Mouse (Mus musculus) intestine, embryonic 16.5 days (tissue): ENCODE measurements around the gene Cavin2. TPM values are rescaled to one million over a fixed set of nuclear protein-coding genes. Genes with fewer than 3 reads are reported as not detected.
A peak's percentile ranks its signal among the peaks of the same experiment; 100 is the strongest.

Source experiments
- ATAC-seq: fragments of 200-750 bp; cut with Nextera tagmentation; 2 replicates; pipeline ENCODE4 v1.8.0; 2017; ENCODE audit warnings: moderate TSS enrichment, moderate library complexity
- H3K27ac ChIP-seq: fragments of 300-500 bp; sonication (generic); 2 replicates; pipeline ENCODE4 v1.5.1; 2014; ENCODE audit warnings: mild to moderate bottlenecking, low read length
- H3K27me3 ChIP-seq: fragments of 300-500 bp; sonication (generic); replicated peaks from 2 replicates; pipeline ENCODE4 v1.6.1; 2014; ENCODE audit warnings: low read length, control low read depth, mixed read lengths; ENCODE audit not compliant: control insufficient read depth, insufficient read depth
- H3K36me3 ChIP-seq: fragments of 300-500 bp; sonication (generic); 2 replicates; pipeline ENCODE4 v1.6.1; 2014; ENCODE audit warnings: low read length, control low read depth; ENCODE audit not compliant: control insufficient read depth, insufficient read depth
- H3K4me1 ChIP-seq: fragments of 300-500 bp; sonication (generic); 2 replicates; pipeline ENCODE4 v1.6.1; 2014; ENCODE audit warnings: low read length, control low read depth, mixed read lengths; ENCODE audit not compliant: control insufficient read depth, insufficient read depth
- H3K4me2 ChIP-seq: fragments of 300-500 bp; sonication (generic); 2 replicates; pipeline ENCODE4 v1.6.1; 2014; ENCODE audit warnings: low read depth, low read length, control low read depth
- H3K4me3 ChIP-seq: fragments of 300-500 bp; sonication (generic); 2 replicates; pipeline ENCODE4 v1.5.1; 2014; ENCODE audit warnings: mild to moderate bottlenecking, low read length
- H3K9ac ChIP-seq: fragments of 300-500 bp; sonication (generic); 2 replicates; pipeline ENCODE4 v1.6.1; 2014; ENCODE audit warnings: low read depth, low read length
- H3K9me3 ChIP-seq: fragments of 300-500 bp; sonication (generic); 2 replicates; pipeline ENCODE4 v1.6.1; 2016; ENCODE audit warnings: low read length, control low read depth; ENCODE audit not compliant: control insufficient read depth
- WGBS: fragments of 180-500 bp; shearing (Covaris S2); extraction: QIAGEN DNeasy Blood & Tissue Kit; methylation state at CpG from one replicate; pipeline ENCODE4 v1.1.7; 2014; 5-methylcytosine and 5-hydroxymethylcytosine counted together
- polyA plus RNA-seq: library from polyadenylated mRNA; unstranded; fragments of >200 nt; fragmentation: Nextera tagmentation; extraction: Ambion mirVana; gene quantifications from 2 replicates; pipeline ENCODE4 v1.2.1, GENCODE M21; 2015

Gene Cavin2
- 72.7 and 76.3 TPM in 2 replicates for polyA plus RNA-seq

GRCm38 (mm10) chr1:51288755-51289619 is at the start of gene Cavin2:
Gene Cavin2, plus strand, starts transcription at chr1:51289126.
- Histone ChIP-seq H3K4me2 (peak within 1 kb of the TSS; percentile 55), H3K27me3 (no peaks in the 10 kb centered on the region), H3K4me3 (peak within 1 kb of the TSS; percentile 43), H3K4me1 (peaks cover 10% of the 10 kb centered on the region), H3K36me3 (no peaks in the 10 kb centered on the region), H3K9ac (peak within 1 kb of the TSS; percentile 69), H3K9me3 (no peaks in the 10 kb centered on the region), H3K27ac (peak within 1 kb of the TSS; percentile 93)
- ATAC-seq: peak; percentile 92
- WGBS: 26% methylated on average over 17 of the region's 17 CpGs

DNA sequence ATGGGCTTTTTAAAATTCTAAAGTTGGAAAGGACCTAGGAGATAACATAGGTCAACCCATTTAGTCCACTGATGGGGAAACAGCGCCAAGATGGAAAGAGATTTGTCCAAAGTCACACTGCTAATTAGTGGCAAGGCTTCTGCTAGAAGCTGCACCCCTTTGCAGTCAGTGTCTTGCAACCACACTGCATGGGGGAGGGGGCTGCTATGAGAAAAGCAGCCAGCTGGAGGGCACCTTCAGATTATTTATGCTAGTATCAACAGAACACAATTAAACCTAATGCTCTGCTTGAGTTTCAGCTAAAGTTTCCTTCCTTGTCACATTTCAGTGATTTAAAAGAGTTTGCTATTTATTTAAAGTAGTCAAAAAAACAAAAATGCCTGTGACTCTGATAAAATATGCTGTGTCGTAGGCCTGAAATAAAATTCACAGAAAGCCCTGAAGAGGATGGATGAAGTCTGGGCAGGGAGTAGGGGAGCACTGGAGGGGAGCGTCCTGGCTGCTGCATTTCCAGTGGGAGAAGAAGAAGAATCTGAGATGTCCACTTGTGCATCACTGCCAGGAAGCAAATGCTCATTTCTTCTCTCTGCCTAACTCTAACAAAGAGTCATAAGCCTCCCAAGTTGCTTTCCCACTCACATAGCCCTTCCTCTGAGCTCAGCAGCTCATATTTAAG is 47.5 kb upstream of the Cavin2 start:
- no peaks in the 10 kb centered on the region for H3K4me1 ChIP-seq
- H3K36me3 ChIP-seq: no peaks in the 10 kb centered on the region
- no peak overlapping the region for H3K4me3 ChIP-seq
- H3K9me3 ChIP-seq: no peaks in the 10 kb centered on the region
- ATAC-seq: no peak
- no peak overlapping the region for H3K9ac ChIP-seq
- no peak overlapping the region for H3K4me2 ChIP-seq
- WGBS: 68% methylated on average over 3 of the region's 3 CpGs
- H3K27me3 ChIP-seq: no peaks in the 10 kb centered on the region
- H3K27ac ChIP-seq: no peak overlapping the region

DNA sequence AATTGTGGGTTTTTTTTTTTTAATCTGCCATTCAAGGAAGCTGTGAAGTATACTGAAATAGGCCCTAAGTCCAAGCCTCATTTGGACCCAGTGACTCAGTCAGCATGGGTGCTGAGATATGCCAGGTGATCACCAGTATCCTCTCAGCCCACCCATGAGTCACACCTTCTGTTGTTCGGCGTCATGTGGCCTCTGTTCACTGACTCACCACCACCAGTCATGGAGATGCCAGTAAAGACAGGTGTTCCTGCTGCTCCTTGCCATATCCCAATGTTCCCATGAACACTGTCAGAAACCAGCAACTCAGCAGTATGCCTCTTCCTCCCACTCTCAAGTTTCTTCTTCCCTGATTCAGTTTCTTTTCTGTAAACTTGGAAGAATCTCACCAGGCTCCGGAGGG is 45.6 kb upstream of the Cavin2 start:
- Histone ChIP-seq H3K9me3 (no peaks in the 10 kb centered on the region), H3K9ac (no peak overlapping the region), H3K4me2 (no peak overlapping the region), H3K27me3 (no peaks in the 10 kb centered on the region), H3K36me3 (no peaks in the 10 kb centered on the region), H3K4me3 (no peak overlapping the region), H3K4me1 (no peaks in the 10 kb centered on the region), H3K27ac (no peak overlapping the region)
- ATAC-seq: 0 out of 2 replicates have a peak, but pooled peaks have one; percentile 40
- 86% methylated on average over 3 of the region's 3 CpGs for WGBS

GRCm38 (mm10) chr1:51243869-51244268 is 45.1 kb upstream of the Cavin2 start:
- Histone ChIP-seq H3K36me3 (no peaks in the 10 kb centered on the region), H3K4me2 (no peak overlapping the region), H3K4me3 (no peak overlapping the region), H3K9me3 (no peaks in the 10 kb centered on the region), H3K9ac (no peak overlapping the region), H3K4me1 (no peaks in the 10 kb centered on the region), H3K27ac (no peak overlapping the region), H3K27me3 (no peaks in the 10 kb centered on the region)
- WGBS: 68% methylated on average over 3 of the region's 3 CpGs
- peak; percentile 56 for ATAC-seq

DNA sequence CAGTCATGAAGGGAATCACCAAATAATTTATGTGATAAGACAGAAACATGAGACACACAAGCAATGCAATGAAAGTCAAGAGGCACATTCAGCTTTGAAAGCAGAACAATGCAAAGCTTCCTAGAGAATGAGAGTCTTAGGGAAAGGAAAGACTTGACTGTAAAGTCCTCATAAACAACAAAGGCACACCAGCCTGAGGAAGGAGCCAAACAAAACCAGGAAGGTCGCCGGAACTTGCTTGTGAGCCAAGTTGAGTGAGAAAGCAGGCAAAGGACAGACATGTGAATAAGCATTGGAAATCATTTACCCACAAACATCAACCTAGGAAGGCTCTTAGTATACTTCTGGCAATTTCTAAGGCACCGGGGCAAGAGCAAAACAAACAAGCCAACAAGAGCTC is 43.5 kb upstream of the Cavin2 start:
- Histone ChIP-seq H3K4me3 (no peak overlapping the region), H3K9me3 (no peaks in the 10 kb centered on the region), H3K4me2 (no peak overlapping the region), H3K9ac (no peak overlapping the region), H3K36me3 (no peaks in the 10 kb centered on the region), H3K27me3 (no peaks in the 10 kb centered on the region), H3K27ac (no peak overlapping the region), H3K4me1 (no peaks in the 10 kb centered on the region)
- WGBS: 67% methylated on average over 3 of the region's 3 CpGs
- ATAC-seq: no peak

GRCm38 (mm10) chr1:51250302-51250701 is 38.6 kb upstream of the Cavin2 start:
- no peak for ATAC-seq
- H3K36me3 ChIP-seq: no peaks in the 10 kb centered on the region
- no peak overlapping the region for H3K9ac ChIP-seq
- H3K27ac ChIP-seq: no peak overlapping the region
- no peaks in the 10 kb centered on the region for H3K4me1 ChIP-seq
- H3K4me2 ChIP-seq: no peak overlapping the region
- H3K9me3 ChIP-seq: no peaks in the 10 kb centered on the region
- 71% methylated on average over 5 of the region's 5 CpGs for WGBS
- no peaks in the 10 kb centered on the region for H3K27me3 ChIP-seq
- H3K4me3 ChIP-seq: no peak overlapping the region

- peak; percentile 63; the same call in 1 of the 2 replicates for ATAC-seq
- no peak overlapping the region for H3K4me2 ChIP-seq
- peaks cover 3% of the 10 kb centered on the region; the same call in 1 of the 2 replicates for H3K4me1 ChIP-seq
- no peaks in the 10 kb centered on the region for H3K27me3 ChIP-seq
- no peak overlapping the region for H3K9ac ChIP-seq
- no peaks in the 10 kb centered on the region for H3K9me3 ChIP-seq
- 40% methylated on average over 5 of the region's 5 CpGs for WGBS
- H3K27ac ChIP-seq: 0 out of 2 replicates have a peak overlapping the region, but pooled peaks have one; percentile 12
- no peaks in the 10 kb centered on the region for H3K36me3 ChIP-seq
- H3K4me3 ChIP-seq: no peak overlapping the region
Observed at GRCm38 (mm10) chr1:51265118-51265800, 23.7 kb upstream of the Cavin2 start.

- Histone ChIP-seq H3K9ac (no peak overlapping the region), H3K27ac (no peak overlapping the region), H3K4me2 (no peak overlapping the region), H3K36me3 (no peaks in the 10 kb centered on the region), H3K27me3 (no peaks in the 10 kb centered on the region), H3K4me3 (no peak overlapping the region), H3K9me3 (no peaks in the 10 kb centered on the region), H3K4me1 (peaks cover 3% of the 10 kb centered on the region; the same call in 1 of the 2 replicates)
- WGBS: 41% methylated on average over 2 of the region's 2 CpGs
- ATAC-seq: peak; percentile 69
Observed at GRCm38 (mm10) chr1:51265926-51266325, 23.0 kb upstream of the Cavin2 start.

GRCm38 (mm10) chr1:51267125-51267524 is 21.8 kb upstream of the Cavin2 start:
- no peak overlapping the region for H3K4me2 ChIP-seq
- H3K27me3 ChIP-seq: no peaks in the 10 kb centered on the region
- no peaks in the 10 kb centered on the region for H3K9me3 ChIP-seq
- no peak overlapping the region for H3K4me3 ChIP-seq
- 55% methylated on average over 5 of the region's 5 CpGs for WGBS
- no peaks in the 10 kb centered on the region for H3K36me3 ChIP-seq
- ATAC-seq: no peak
- no peak overlapping the region for H3K27ac ChIP-seq
- no peak overlapping the region for H3K9ac ChIP-seq
- H3K4me1 ChIP-seq: peaks cover 3% of the 10 kb centered on the region; the same call in 1 of the 2 replicates
